Mouse (Mus musculus): Measurements from ENCODE around the gene Klhdc8a.

The Klhdc8a gene

GRCm38 (mm10) chr1:132317894-132318863 lies 19.8 kb downstream of the Klhdc8a start:
- no peak for DNase-seq (ENCODE audit: low spot score in 2 of 2)

- DNase-seq (ENCODE audit: low spot score in 2 of 2) = no peak
Measured at GRCm38 (mm10) chr1:132319242-132319641, 20.8 kb downstream of the Klhdc8a start.

- no peak for DNase-seq (ENCODE audit: low spot score in 2 of 2)
Measured at GRCm38 (mm10) chr1:132321821-132322580, 23.6 kb downstream of the Klhdc8a start.

- DNase-seq (ENCODE audit: low spot score in 2 of 2) = peak in 1 of 2 experiments; percentile 55
Measured at GRCm38 (mm10) chr1:132322711-132323542, 24.5 kb downstream of the Klhdc8a start.

- no peak for DNase-seq (ENCODE audit: low spot score in 2 of 2)
Measured at GRCm38 (mm10) chr1:132326777-132327176, 28.4 kb downstream of the Klhdc8a start.

- no peak for DNase-seq (ENCODE audit: low spot score in 2 of 2)
Measured at GRCm38 (mm10) chr1:132327477-132327876, 29.1 kb downstream of the Klhdc8a start.

- DNase-seq (ENCODE audit: low spot score in 2 of 2) = no peak
Measured at GRCm38 (mm10) chr1:132328565-132328964, 30.1 kb downstream of the Klhdc8a start.

- no peak for DNase-seq (ENCODE audit: low spot score in 2 of 2)
Measured at GRCm38 (mm10) chr1:132329656-132330055, 31.2 kb downstream of the Klhdc8a start.

- DNase-seq (ENCODE audit: low spot score in 2 of 2) = no peak
Measured at GRCm38 (mm10) chr1:132330397-132330796, 32.0 kb downstream of the Klhdc8a start.

- DNase-seq (ENCODE audit: low spot score in 2 of 2) = no peak
Measured at GRCm38 (mm10) chr1:132331283-132331682, 32.9 kb downstream of the Klhdc8a start.

- DNase-seq (ENCODE audit: low spot score in 2 of 2) = no peak
Measured at GRCm38 (mm10) chr1:132333201-132333600, 34.8 kb downstream of the Klhdc8a start.

GRCm38 (mm10) chr1:132333675-132334141 lies 35.3 kb downstream of the Klhdc8a start:
- peak; percentile 77 to 85 for DNase-seq (ENCODE audit: low spot score in 2 of 2)

- DNase-seq (ENCODE audit: low spot score in 2 of 2) = no peak
Measured at GRCm38 (mm10) chr1:132334178-132334801, 35.9 kb downstream of the Klhdc8a start.

- peak; percentile 55 to 76 for DNase-seq (ENCODE audit: low spot score in 2 of 2)
Measured at GRCm38 (mm10) chr1:132335378-132335965, 37.0 kb downstream of the Klhdc8a start.

GRCm38 (mm10) chr1:132336921-132337320 lies 38.5 kb downstream of the Klhdc8a start:
- no peak for DNase-seq (ENCODE audit: low spot score in 2 of 2)

GRCm38 (mm10) chr1:132338027-132338660 lies 39.7 kb downstream of the Klhdc8a start:
- peak in 1 of 2 experiments; percentile 73 for DNase-seq (ENCODE audit: low spot score in 2 of 2)

- DNase-seq (ENCODE audit: low spot score in 2 of 2) = peak; percentile 87 to 93
Measured at GRCm38 (mm10) chr1:132341731-132342501, 43.5 kb downstream of the Klhdc8a start.

- no peak for DNase-seq (ENCODE audit: low spot score in 2 of 2)
Measured at GRCm38 (mm10) chr1:132342518-132342917, 44.1 kb downstream of the Klhdc8a start.

- no peak for DNase-seq (ENCODE audit: low spot score in 2 of 2)
Measured at GRCm38 (mm10) chr1:132343191-132343590, 44.8 kb downstream of the Klhdc8a start.

Measured in heart, adult 9 months (tissue).